Mouse (Mus musculus): ENCODE data around the gene Dab2ip. TPM values are rescaled to one million over a fixed set of nuclear protein-coding genes. Genes with fewer than 3 reads are reported as not detected.
A peak's percentile ranks its signal among the peaks of the same experiment; 100 is the strongest.

Gene Dab2ip
- total and polyA plus RNA-seq, 3 experiments: 4.9 to 15.6 (median 7.8) TPM

DNA sequence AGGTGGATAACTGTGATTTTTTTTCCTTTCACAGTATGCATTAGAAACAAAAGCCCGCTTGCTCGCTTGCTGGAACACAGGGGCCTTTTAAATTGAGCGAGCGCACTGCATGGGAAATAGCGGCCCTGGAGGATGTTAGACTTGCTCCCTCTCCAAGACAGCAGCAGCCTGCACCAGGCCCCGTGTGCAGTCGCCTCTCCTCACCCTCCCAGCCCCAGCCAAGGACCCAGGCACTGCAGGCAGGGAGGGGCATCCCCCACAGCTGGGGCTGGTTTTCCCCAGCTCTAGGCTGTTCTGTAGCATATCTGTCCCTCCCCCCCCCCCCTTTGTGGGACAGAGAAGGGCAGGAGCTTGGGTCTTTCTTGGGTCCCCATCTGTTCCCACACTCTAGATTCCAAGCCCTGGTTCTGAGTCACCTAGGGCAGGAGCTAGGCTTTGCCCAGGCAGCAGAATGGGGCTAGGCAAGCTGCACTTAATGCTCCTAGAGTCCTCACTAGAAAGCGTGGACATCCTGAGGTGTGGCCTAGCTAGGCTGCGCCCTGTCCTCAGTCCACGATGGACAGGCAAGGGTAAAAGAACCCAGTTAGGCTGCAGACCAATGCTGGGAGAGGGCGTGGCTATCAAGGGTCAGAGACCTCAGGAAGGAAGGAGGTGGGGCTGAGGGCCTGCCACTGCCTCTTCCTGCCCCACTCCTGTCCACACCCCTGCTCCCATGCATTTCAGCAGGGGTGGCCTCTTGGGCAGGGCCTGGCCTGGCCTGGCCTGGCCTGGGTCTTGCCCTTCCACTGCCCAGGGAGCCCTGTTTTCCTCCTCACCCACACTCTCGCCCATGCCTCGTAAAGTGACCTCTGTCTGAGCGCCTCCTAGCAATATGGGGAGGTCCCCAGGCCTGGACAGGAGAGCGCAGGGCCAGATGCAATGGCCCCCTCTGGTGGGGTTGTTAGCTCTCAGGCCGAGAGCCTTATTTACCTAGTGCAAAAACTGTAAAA, 171.3 kb downstream of the Dab2ip start:
- peak; percentile 74 for DNase-seq (ENCODE audit: extremely low read depth)
- Histone ChIP-seq H3K36me3 (replicated peaks in 1 of 2; ENCODE audit: control insufficient read depth in 1 of 2, insufficient read depth in 1 of 2, low read length in 1 of 2) (peaks cover 14 to 34% of the 10 kb centered on the region in 2 experiments), H3K9ac (ENCODE audit: insufficient read depth, low read depth) (no peak overlapping the region), H3K4me3 (replicated peaks in 1 of 3; ENCODE audit: low read depth in 2 of 3, low read length in 2 of 3, poor library complexity in 1 of 3) (peak overlapping the region in 1 of 3 experiments; percentile 12), H3K27ac (ENCODE audit: insufficient read depth, low read depth) (peak overlapping the region; percentile 83), H3K4me2 (ENCODE audit: insufficient read depth, low read depth, poor library complexity, severe bottlenecking) (peak overlapping the region; percentile 27; the same call in 1 of the 2 replicates), H3K79me2 (replicated peaks; ENCODE audit: control insufficient read depth, extremely low read depth, insufficient read depth, poor library complexity, severe bottlenecking) (no peaks in the 10 kb centered on the region), H3K9me3 (replicated peaks; ENCODE audit: low read length) (peaks cover 2% of the 10 kb centered on the region), H3K27me3 (replicated peaks) (no peaks in the 10 kb centered on the region), H3K4me1 (ENCODE audit: control insufficient read depth in 1 of 2, insufficient read depth in 2 of 2) (peaks cover 31 to 86% of the 10 kb centered on the region in 2 experiments)
- in situ Hi-C loops (cut with MboI; ENCODE audit: low pct_ligation_motif_present, low pct_unique_long_range_greater_than_20kb, low sequenced_read_pairs): loop anchor here (5.0 to 10.0 kb wide), 3 partner anchors 77 to 185 kb away; no protein-coding TSS in a partner anchor
- dilution Hi-C loops (cut with MboI; ENCODE audit: extremely low pct_ligation_motif_present, extremely low pct_unique_long_range_greater_than_20kb, low sequenced_read_pairs): no loop called here
- TF ChIP-seq MAX (IDR thresholded peaks at IDR 0.05; ENCODE audit: low read length): no peak
- TF ChIP-seq ZMIZ1 (IDR thresholded peaks at IDR 0.05; ENCODE audit: low read depth, low read length): no peak
- no peak for TF ChIP-seq TBP (conservative IDR thresholded peaks at IDR 0.05; ENCODE audit: low read depth, low read length)
- no peak for TF ChIP-seq EP300 (IDR thresholded peaks at IDR 0.05; ENCODE audit: low read length)
- TF ChIP-seq GABPA (IDR thresholded peaks at IDR 0.05; ENCODE audit: insufficient replicate concordance, low read depth, low read length): no peak
- TF ChIP-seq JUN (IDR thresholded peaks at IDR 0.05; ENCODE audit: insufficient read depth, low read depth, low read length): no peak
- TF ChIP-seq UBTF (IDR thresholded peaks at IDR 0.05; ENCODE audit: low read depth, low read length): no peak
- TF ChIP-seq JUND (conservative IDR thresholded peaks at IDR 0.05; ENCODE audit: low read depth, low read length): no peak
- no peak for TF ChIP-seq MYC (IDR thresholded peaks at IDR 0.05; ENCODE audit: low read depth, low read length)
- TF ChIP-seq ETS1 (conservative IDR thresholded peaks at IDR 0.05; ENCODE audit: low read depth, low read length): peak; percentile 52
- no peak for TF ChIP-seq HCFC1 (IDR thresholded peaks at IDR 0.05; ENCODE audit: low read depth, low read length)
- TF ChIP-seq MAZ (IDR thresholded peaks at IDR 0.05; ENCODE audit: low read depth, low read length): peak; percentile 88
- no peak for TF ChIP-seq ZNF384 (IDR thresholded peaks at IDR 0.05; ENCODE audit: low read depth, low read length)
- TF ChIP-seq RAD21 (IDR thresholded peaks at IDR 0.05; ENCODE audit: low read depth, low read length): peak; percentile 60
- TF ChIP-seq ELF1 (IDR thresholded peaks at IDR 0.05; ENCODE audit: low read depth, low read length): 0 out of 2 replicates have a peak, but pooled peaks have one; percentile 24
- no peak for TF ChIP-seq POLR2A (IDR thresholded peaks at IDR 0.05; ENCODE audit: low read depth, low read length)
- TF ChIP-seq CTCF (conservative IDR thresholded peaks at IDR 0.05 in 1 of 2, IDR thresholded peaks at IDR 0.05 in 1 of 2; ENCODE audit: low read depth in 2 of 2, low read length in 2 of 2): peak in 1 of 2 experiments; percentile 67; a peak in 2 of 4 replicates
- TF ChIP-seq E2F4 (IDR thresholded peaks at IDR 0.05; ENCODE audit: insufficient replicate concordance, low read depth, low read length): no peak
- TF ChIP-seq NRF1 (IDR thresholded peaks at IDR 0.05; ENCODE audit: low read depth, low read length): no peak
- peak; percentile 54; the same call in 1 of the 2 replicates for TF ChIP-seq MXI1 (IDR thresholded peaks at IDR 0.05; ENCODE audit: low read depth, low read length)
- no peak for TF ChIP-seq CHD1 (IDR thresholded peaks at IDR 0.05; ENCODE audit: low read depth, low read length)
- TF ChIP-seq ZKSCAN1 (IDR thresholded peaks at IDR 0.05; ENCODE audit: borderline replicate concordance, low read depth, low read length): no peak
- TF ChIP-seq SMC3 (IDR thresholded peaks at IDR 0.05; ENCODE audit: low read depth, low read length): peak; percentile 68
- 0 out of 2 replicates have a peak, but pooled peaks have one; percentile 20 for TF ChIP-seq RCOR1 (conservative IDR thresholded peaks at IDR 0.05; ENCODE audit: low read depth, low read length)
- TF ChIP-seq IRF4 (IDR thresholded peaks at IDR 0.05; ENCODE audit: low read depth, low read length): peak; percentile 64
- 0 out of 2 replicates have a peak, but pooled peaks have one; percentile 54 for TF ChIP-seq TCF12 (IDR thresholded peaks at IDR 0.05; ENCODE audit: low read depth, low read length)
- no peak for TF ChIP-seq POLR2AphosphoS2 (IDR thresholded peaks at IDR 0.05; ENCODE audit: low read depth, low read length)
- TF ChIP-seq ZC3H11A (IDR thresholded peaks at IDR 0.05; ENCODE audit: low read depth, low read length): no peak
- TF ChIP-seq USF2 (conservative IDR thresholded peaks at IDR 0.05; ENCODE audit: low read depth, low read length): no peak
- TF ChIP-seq SIN3A (IDR thresholded peaks at IDR 0.05; ENCODE audit: low read length): peak; percentile 59; the same call in 1 of the 2 replicates
- TF ChIP-seq MAFK (IDR thresholded peaks at IDR 0.05; ENCODE audit: insufficient replicate concordance, low read length): no peak
- TF ChIP-seq BHLHE40 (IDR thresholded peaks at IDR 0.05; ENCODE audit: low read depth, low read length): peak; percentile 18; the same call in 1 of the 2 replicates
- TF ChIP-seq KAT2A (IDR thresholded peaks at IDR 0.05; ENCODE audit: insufficient replicate concordance, low read length): no peak
- peak; percentile 55; the same call in 1 of the 2 replicates for TF ChIP-seq MEF2A (IDR thresholded peaks at IDR 0.05; ENCODE audit: borderline replicate concordance, low read depth, low read length)
- TF ChIP-seq USF1 (IDR thresholded peaks at IDR 0.05; ENCODE audit: low read depth, low read length): no peak
- TF ChIP-seq PAX5 (IDR thresholded peaks at IDR 0.05; ENCODE audit: low read length): no peak
- TF ChIP-seq CHD2 (IDR thresholded peaks at IDR 0.05; ENCODE audit: low read length): no peak
